Mouse (Mus musculus) C2C12 (cell line): ENCODE data around the gene Gm17657.

Experiments used
- CTCF ChIP-seq: IDR thresholded peaks from one replicate; pipeline ENCODE4 v1.5.1; 2011; ENCODE audit not compliant: control insufficient read depth, insufficient read depth, insufficient read length
- MYOD1 ChIP-seq: IDR thresholded peaks from one replicate; pipeline ENCODE4 v1.6.1; 2011; ENCODE audit warnings: low read depth; ENCODE audit not compliant: control insufficient read depth, insufficient read length
- USF1 ChIP-seq: IDR thresholded peaks from one replicate; pipeline ENCODE4 v1.6.1; 2011; ENCODE audit warnings: low read depth, mild to moderate bottlenecking, control low read depth, moderate library complexity

GRCm38 (mm10) chr17:29493461-29493980, 55.9 kb downstream of the Gm17657 start:
- TF ChIP-seq CTCF (no peak), USF1 (no peak), MYOD1 (no peak)
